Mouse (Mus musculus): Measurements from ENCODE around the gene Slc2a9. TPM values are rescaled to one million over a fixed set of nuclear protein-coding genes. Genes with fewer than 3 reads are reported as not detected.

The Slc2a9 gene
- polyA plus RNA-seq, 1 experiment from 2014 or later = 1.3 TPM

GRCm38 (mm10) chr5:38425569-38425968 lies 77.4 kb downstream of the Slc2a9 start:
- no peak for ATAC-seq (ENCODE audit: insufficient number of reproducible peaks, low FRiP score, low TSS enrichment, low read depth)
- no peak overlapping the region for H3K27ac ChIP-seq (replicated peaks)
- H3K4me1 ChIP-seq = no peaks in the 10 kb centered on the region
- H3K9me3 ChIP-seq (replicated peaks) = no peaks in the 10 kb centered on the region
- 87% methylated on average over 6 of the region's 6 CpGs for WGBS
- no peaks in the 10 kb centered on the region for H3K27me3 ChIP-seq
- H3K36me3 ChIP-seq = no peaks in the 10 kb centered on the region
- no peak overlapping the region for H3K9ac ChIP-seq
- no peak overlapping the region for H3K4me3 ChIP-seq (replicated peaks)
- no peak overlapping the region for H3K4me2 ChIP-seq (replicated peaks)

- WGBS = 31% methylated on average over 4 of the region's 4 CpGs
- Histone ChIP-seq H3K4me2 (replicated peaks) (no peak overlapping the region), H3K27me3 (no peaks in the 10 kb centered on the region), H3K4me1 (no peaks in the 10 kb centered on the region), H3K9ac (no peak overlapping the region), H3K27ac (replicated peaks) (no peak overlapping the region), H3K36me3 (no peaks in the 10 kb centered on the region), H3K4me3 (replicated peaks) (no peak overlapping the region), H3K9me3 (replicated peaks) (no peaks in the 10 kb centered on the region)
- no peak for ATAC-seq (ENCODE audit: insufficient number of reproducible peaks, low FRiP score, low TSS enrichment, low read depth)
These were observed 80.5 kb downstream of the Slc2a9 start for GRCm38 (mm10) chr5:38422426-38422825.

DNA sequence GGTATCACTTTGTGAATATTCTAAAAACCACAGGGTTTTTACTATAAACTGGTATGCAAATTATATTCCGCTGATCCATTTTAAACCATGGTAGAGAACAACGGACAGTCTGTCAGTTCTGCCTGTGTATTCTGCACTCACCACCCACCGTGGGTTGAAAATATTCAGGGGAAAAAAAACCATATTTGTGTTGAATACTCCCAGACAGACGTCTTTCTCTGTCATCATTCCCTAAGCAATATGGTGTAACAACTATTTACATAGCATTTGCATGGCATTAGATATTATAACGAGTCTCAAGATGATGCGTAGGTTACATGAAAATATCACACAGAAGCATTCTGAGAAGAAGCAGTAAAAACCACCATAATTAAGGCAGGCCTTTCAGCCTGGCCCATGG lies 84.1 kb downstream of the Slc2a9 start:
- no peaks in the 10 kb centered on the region for H3K36me3 ChIP-seq
- H3K27me3 ChIP-seq = no peaks in the 10 kb centered on the region
- 85% methylated on average over 6 of the region's 6 CpGs for WGBS
- ATAC-seq (ENCODE audit: insufficient number of reproducible peaks, low FRiP score, low TSS enrichment, low read depth) = no peak
- H3K4me2 ChIP-seq (replicated peaks) = no peak overlapping the region
- H3K4me1 ChIP-seq = no peaks in the 10 kb centered on the region
- no peak overlapping the region for H3K27ac ChIP-seq (replicated peaks)
- H3K4me3 ChIP-seq (replicated peaks) = no peak overlapping the region
- no peaks in the 10 kb centered on the region for H3K9me3 ChIP-seq (replicated peaks)
- no peak overlapping the region for H3K9ac ChIP-seq

GRCm38 (mm10) chr5:38403612-38404011 lies 99.3 kb downstream of the Slc2a9 start:
- ATAC-seq (ENCODE audit: insufficient number of reproducible peaks, low FRiP score, low TSS enrichment, low read depth) = no peak
- no peaks in the 10 kb centered on the region for H3K9me3 ChIP-seq (replicated peaks)
- WGBS = 29% methylated on average over 3 of the region's 3 CpGs

DNA sequence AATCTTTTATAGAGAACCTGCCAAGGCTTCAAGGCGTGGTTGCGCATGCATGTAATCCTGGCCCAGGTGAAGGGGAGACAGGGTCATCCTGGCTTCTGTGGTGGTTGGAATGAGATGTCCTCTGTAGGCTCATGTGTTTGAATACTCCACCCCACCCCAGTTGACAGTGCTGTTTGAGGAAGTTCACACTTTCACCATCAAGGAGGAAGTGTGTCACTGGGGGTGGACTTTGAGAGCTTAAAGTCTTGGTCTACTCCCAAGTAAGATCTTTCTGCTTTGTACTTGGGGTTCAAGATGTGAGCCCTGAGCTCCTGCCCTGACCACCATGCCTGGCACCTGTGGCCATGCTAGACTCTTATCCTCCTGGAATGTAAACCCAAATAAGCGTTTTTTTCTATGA lies 100.7 kb downstream of the Slc2a9 start:
- no peak overlapping the region for H3K4me3 ChIP-seq (replicated peaks)
- 83% methylated on average over 3 of the region's 3 CpGs for WGBS

More at GRCm38 (mm10) chr5:38403612-38404011, 99.3 kb downstream of the Slc2a9 start:
- Histone ChIP-seq H3K27ac (replicated peaks) (no peak overlapping the region), H3K4me3 (replicated peaks) (no peak overlapping the region), H3K9ac (no peak overlapping the region), H3K27me3 (no peaks in the 10 kb centered on the region), H3K36me3 (no peaks in the 10 kb centered on the region), H3K4me2 (replicated peaks) (no peak overlapping the region), H3K4me1 (no peaks in the 10 kb centered on the region)

GRCm38 (mm10) chr5:38388857-38389256 lies 114.1 kb downstream of the Slc2a9 start:
- H3K9me3 ChIP-seq (replicated peaks) = no peaks in the 10 kb centered on the region
- H3K27ac ChIP-seq (replicated peaks) = no peak overlapping the region
- H3K9ac ChIP-seq = no peak overlapping the region
- no peaks in the 10 kb centered on the region for H3K36me3 ChIP-seq
- 6% methylated on average over 2 of the region's 2 CpGs for WGBS
- peaks cover 6% of the 10 kb centered on the region; the same call in 1 of the 2 replicates for H3K4me1 ChIP-seq
- no peaks in the 10 kb centered on the region for H3K27me3 ChIP-seq
- no peak overlapping the region for H3K4me2 ChIP-seq (replicated peaks)
- no peak overlapping the region for H3K4me3 ChIP-seq (replicated peaks)
- ATAC-seq (ENCODE audit: insufficient number of reproducible peaks, low FRiP score, low TSS enrichment, low read depth) = no peak

More for the DNA sequence above, 100.7 kb downstream of the Slc2a9 start:
- no peak overlapping the region for H3K9ac ChIP-seq
- H3K9me3 ChIP-seq (replicated peaks) = no peaks in the 10 kb centered on the region
- no peak overlapping the region for H3K4me2 ChIP-seq (replicated peaks)
- no peaks in the 10 kb centered on the region for H3K27me3 ChIP-seq
- no peak overlapping the region for H3K27ac ChIP-seq (replicated peaks)
- H3K4me1 ChIP-seq = no peaks in the 10 kb centered on the region
- ATAC-seq (ENCODE audit: insufficient number of reproducible peaks, low FRiP score, low TSS enrichment, low read depth) = no peak
- no peaks in the 10 kb centered on the region for H3K36me3 ChIP-seq

DNA sequence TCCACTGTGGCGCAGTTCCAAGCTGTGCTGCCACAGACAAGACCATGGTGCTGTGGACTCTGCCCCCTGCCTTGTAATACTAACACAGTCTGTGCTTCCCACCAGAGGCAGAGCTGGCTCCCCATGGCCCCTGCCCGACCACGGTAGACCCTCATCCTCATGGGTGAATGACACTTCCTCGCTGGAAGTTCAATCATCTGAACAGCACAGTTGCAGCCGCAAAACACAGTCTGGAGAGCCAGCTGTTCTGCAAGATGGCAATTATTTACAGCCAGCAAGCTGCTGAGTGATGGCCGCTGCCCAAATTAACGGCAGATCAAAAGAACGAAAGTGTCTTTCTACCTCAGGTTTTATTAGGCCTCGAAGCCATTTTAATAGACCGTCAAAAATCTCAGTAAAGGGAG lies 114.5 kb downstream of the Slc2a9 start:
- no peak overlapping the region for H3K4me2 ChIP-seq (replicated peaks)
- H3K27me3 ChIP-seq = no peaks in the 10 kb centered on the region
- peaks cover 6% of the 10 kb centered on the region; the same call in 1 of the 2 replicates for H3K4me1 ChIP-seq
- no peak overlapping the region for H3K9ac ChIP-seq
- 22% methylated on average over 10 of the region's 10 CpGs for WGBS
- H3K36me3 ChIP-seq = no peaks in the 10 kb centered on the region
- H3K4me3 ChIP-seq (replicated peaks) = no peak overlapping the region
- no peak for ATAC-seq (ENCODE audit: insufficient number of reproducible peaks, low FRiP score, low TSS enrichment, low read depth)
- no peaks in the 10 kb centered on the region for H3K9me3 ChIP-seq (replicated peaks)
- H3K27ac ChIP-seq (replicated peaks) = no peak overlapping the region

- 85% methylated on average over 5 of the region's 5 CpGs for WGBS
- Histone ChIP-seq H3K9me3 (replicated peaks) (no peaks in the 10 kb centered on the region), H3K4me2 (replicated peaks) (no peak overlapping the region), H3K36me3 (no peaks in the 10 kb centered on the region), H3K27ac (replicated peaks) (no peak overlapping the region), H3K4me3 (replicated peaks) (no peak overlapping the region), H3K27me3 (no peaks in the 10 kb centered on the region), H3K4me1 (no peaks in the 10 kb centered on the region), H3K9ac (no peak overlapping the region)
- no peak for ATAC-seq (ENCODE audit: insufficient number of reproducible peaks, low FRiP score, low TSS enrichment, low read depth)
These were observed 123.0 kb downstream of the Slc2a9 start for GRCm38 (mm10) chr5:38379970-38380369.

DNA sequence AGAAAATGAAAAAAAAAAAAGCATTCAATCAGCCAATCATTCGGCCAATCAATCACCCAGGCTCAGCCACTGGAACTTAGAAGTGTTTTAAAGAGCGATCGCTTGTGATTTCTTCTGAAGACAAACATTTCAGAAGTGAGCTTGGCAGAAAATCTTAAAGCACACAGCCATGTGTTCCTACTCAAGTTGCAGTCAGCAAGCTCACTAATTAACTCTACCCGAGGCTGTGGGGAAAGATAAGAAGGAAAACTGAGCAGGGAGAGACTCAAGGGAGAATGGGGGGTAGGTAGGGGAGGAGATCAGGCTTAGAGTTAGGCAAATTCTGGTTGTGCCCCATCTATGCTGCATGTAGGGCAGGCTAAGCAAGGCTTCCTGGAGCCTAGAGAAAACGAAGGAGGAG lies 130.6 kb downstream of the Slc2a9 start:
- H3K4me2 ChIP-seq (replicated peaks) = no peak overlapping the region
- 17% methylated on average over 5 of the region's 5 CpGs for WGBS
- no peaks in the 10 kb centered on the region for H3K27me3 ChIP-seq
- no peak overlapping the region for H3K9ac ChIP-seq
- no peak overlapping the region for H3K27ac ChIP-seq (replicated peaks)
- H3K4me1 ChIP-seq = peaks cover 3% of the 10 kb centered on the region
- no peaks in the 10 kb centered on the region for H3K9me3 ChIP-seq (replicated peaks)
- no peaks in the 10 kb centered on the region for H3K36me3 ChIP-seq
- no peak for ATAC-seq (ENCODE audit: insufficient number of reproducible peaks, low FRiP score, low TSS enrichment, low read depth)
- no peak overlapping the region for H3K4me3 ChIP-seq (replicated peaks)

DNA sequence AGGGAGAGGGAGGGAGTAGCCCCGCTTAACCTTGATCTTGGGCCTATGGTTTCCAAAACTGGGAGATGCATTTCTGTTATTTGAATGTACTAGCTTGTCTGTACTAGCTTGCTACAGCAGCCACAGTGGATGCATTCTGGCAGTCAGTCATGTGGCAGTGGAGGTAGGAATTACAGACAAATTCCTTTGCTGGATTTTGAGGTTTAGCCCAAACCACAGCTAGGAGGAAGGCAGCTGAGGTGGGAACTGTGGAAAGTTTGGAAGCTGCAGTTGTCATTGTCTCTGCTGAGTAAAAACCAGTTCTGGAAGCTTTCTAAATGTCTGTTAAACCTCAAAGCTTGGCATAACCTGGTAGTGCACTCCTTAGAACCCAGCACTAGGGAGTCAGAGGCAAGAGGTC lies 131.6 kb downstream of the Slc2a9 start:
- Histone ChIP-seq H3K36me3 (no peaks in the 10 kb centered on the region), H3K9ac (no peak overlapping the region)
- no peak for ATAC-seq (ENCODE audit: insufficient number of reproducible peaks, low FRiP score, low TSS enrichment, low read depth)

DNA sequence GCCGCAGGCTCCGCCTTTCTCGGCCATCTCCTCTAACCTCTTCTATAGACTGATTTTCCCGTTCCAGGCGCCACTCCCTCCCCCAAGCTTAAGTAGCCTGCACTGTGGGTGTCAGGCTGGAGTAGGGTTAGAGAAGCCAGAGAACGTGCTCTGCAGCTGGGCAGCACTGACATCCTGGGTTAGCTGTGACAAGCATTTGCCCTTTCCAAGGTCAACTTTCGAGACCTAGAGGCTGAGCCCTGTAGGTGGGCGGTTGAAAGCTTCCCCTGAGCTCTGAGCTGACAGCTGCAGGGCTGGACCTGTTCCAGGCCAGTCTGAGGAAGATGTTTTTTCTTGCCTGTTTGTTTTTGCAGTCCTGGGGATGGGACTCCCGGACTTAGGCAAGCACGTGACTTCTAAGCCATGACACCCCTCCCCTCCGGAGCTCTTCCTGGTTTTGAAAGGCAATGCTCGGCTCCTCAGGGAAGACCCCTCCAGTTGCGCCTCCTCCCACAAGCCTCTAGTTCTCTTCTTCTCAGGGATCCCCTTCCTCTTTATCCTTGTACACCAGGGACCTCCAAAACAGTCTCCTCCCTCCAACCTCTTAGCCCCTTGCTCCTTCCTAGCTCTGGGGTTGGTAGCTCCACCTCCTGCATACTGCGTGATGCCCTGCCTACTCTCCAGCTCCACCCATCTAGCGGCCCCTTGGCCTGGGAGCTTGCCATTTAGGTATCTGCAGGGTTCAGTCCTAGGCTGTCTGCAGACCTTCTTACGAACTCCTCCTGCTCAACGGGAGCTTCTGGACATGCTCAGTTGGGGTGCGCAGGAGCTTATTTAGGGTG lies 136.1 kb downstream of the Slc2a9 start:
- 7% methylated on average over 18 of the region's 18 CpGs for WGBS
- Histone ChIP-seq H3K36me3 (no peaks in the 10 kb centered on the region), H3K4me1 (peaks cover 27% of the 10 kb centered on the region), H3K27ac (replicated peaks) (peak overlapping the region; percentile 39; the same call in 1 of the 2 replicates), H3K9ac (no peak overlapping the region), H3K4me2 (replicated peaks) (peak overlapping the region; percentile 64), H3K9me3 (replicated peaks) (no peaks in the 10 kb centered on the region), H3K4me3 (replicated peaks) (peak overlapping the region; percentile 37), H3K27me3 (no peaks in the 10 kb centered on the region)
- ATAC-seq (ENCODE audit: insufficient number of reproducible peaks, low FRiP score, low TSS enrichment, low read depth) = peak; percentile 65; the same call in 1 of the 2 replicates

More for the DNA sequence above, 131.6 kb downstream of the Slc2a9 start:
- Histone ChIP-seq H3K9me3 (replicated peaks) (no peaks in the 10 kb centered on the region), H3K4me1 (peaks cover 14% of the 10 kb centered on the region), H3K4me2 (replicated peaks) (no peak overlapping the region), H3K4me3 (replicated peaks) (no peak overlapping the region), H3K27ac (replicated peaks) (no peak overlapping the region), H3K27me3 (no peaks in the 10 kb centered on the region)
- WGBS = 30% methylated on average over 1 of the region's 1 CpGs

- Histone ChIP-seq H3K4me2 (replicated peaks) (no peak overlapping the region), H3K27ac (replicated peaks) (no peak overlapping the region), H3K4me1 (peaks cover 25% of the 10 kb centered on the region), H3K9ac (no peak overlapping the region), H3K36me3 (no peaks in the 10 kb centered on the region), H3K4me3 (replicated peaks) (no peak overlapping the region), H3K27me3 (no peaks in the 10 kb centered on the region), H3K9me3 (replicated peaks) (no peaks in the 10 kb centered on the region)
- WGBS = 43% methylated on average over 2 of the region's 2 CpGs
- ATAC-seq (ENCODE audit: insufficient number of reproducible peaks, low FRiP score, low TSS enrichment, low read depth) = 0 out of 2 replicates have a peak, but pooled peaks have one; percentile 15
These were observed 137.4 kb downstream of the Slc2a9 start for GRCm38 (mm10) chr5:38365521-38365920.
